Mouse (Mus musculus): Measurements from ENCODE around the gene Elmo1.

The Elmo1 gene

GRCm38 (mm10) chr13:20121385-20122043 is 31.1 kb downstream of the Elmo1 start:
- DNase-seq (ENCODE audit: low read depth, low spot score), result peak; percentile 24

- no peak for DNase-seq (ENCODE audit: low read depth, low spot score)
Observed at GRCm38 (mm10) chr13:20123975-20124374, 33.6 kb downstream of the Elmo1 start.

GRCm38 (mm10) chr13:20124965-20125364 is 34.6 kb downstream of the Elmo1 start:
- no peak for DNase-seq (ENCODE audit: low read depth, low spot score)

GRCm38 (mm10) chr13:20125845-20126244 is 35.4 kb downstream of the Elmo1 start:
- no peak for DNase-seq (ENCODE audit: low read depth, low spot score)

- no peak for DNase-seq (ENCODE audit: low read depth, low spot score)
Observed at GRCm38 (mm10) chr13:20127553-20127952, 37.2 kb downstream of the Elmo1 start.

- no peak for DNase-seq (ENCODE audit: low read depth, low spot score)
Observed at GRCm38 (mm10) chr13:20128097-20128496, 37.7 kb downstream of the Elmo1 start.

- DNase-seq (ENCODE audit: low read depth, low spot score), result no peak
Observed at GRCm38 (mm10) chr13:20130731-20131130, 40.3 kb downstream of the Elmo1 start.

- no peak for DNase-seq (ENCODE audit: low read depth, low spot score)
Observed at GRCm38 (mm10) chr13:20131322-20131997, 41.1 kb downstream of the Elmo1 start.

- DNase-seq (ENCODE audit: low read depth, low spot score), result no peak
Observed at GRCm38 (mm10) chr13:20131998-20132371, 41.6 kb downstream of the Elmo1 start.

GRCm38 (mm10) chr13:20133602-20134394 is 43.4 kb downstream of the Elmo1 start:
- no peak for DNase-seq (ENCODE audit: low read depth, low spot score)

GRCm38 (mm10) chr13:20134395-20135225 is 44.2 kb downstream of the Elmo1 start:
- peak; percentile 48 for DNase-seq (ENCODE audit: low read depth, low spot score)

- peak; percentile 27 for DNase-seq (ENCODE audit: low read depth, low spot score)
Observed at GRCm38 (mm10) chr13:20136753-20137152, 46.4 kb downstream of the Elmo1 start.

- DNase-seq (ENCODE audit: low read depth, low spot score), result no peak
Observed at GRCm38 (mm10) chr13:20138466-20138865, 48.1 kb downstream of the Elmo1 start.

GRCm38 (mm10) chr13:20139060-20139459 is 48.7 kb downstream of the Elmo1 start:
- DNase-seq (ENCODE audit: low read depth, low spot score), result no peak

- peak; percentile 56 for DNase-seq (ENCODE audit: low read depth, low spot score)
Observed at GRCm38 (mm10) chr13:20139825-20140665, 49.6 kb downstream of the Elmo1 start.

GRCm38 (mm10) chr13:20142637-20143036 is 52.2 kb downstream of the Elmo1 start:
- DNase-seq (ENCODE audit: low read depth, low spot score), result no peak

- no peak for DNase-seq (ENCODE audit: low read depth, low spot score)
Observed at GRCm38 (mm10) chr13:20146848-20147247, 56.5 kb downstream of the Elmo1 start.

- DNase-seq (ENCODE audit: low read depth, low spot score), result no peak
Observed at GRCm38 (mm10) chr13:20147736-20148135, 57.3 kb downstream of the Elmo1 start.

GRCm38 (mm10) chr13:20150130-20150835 is 59.9 kb downstream of the Elmo1 start:
- DNase-seq (ENCODE audit: low read depth, low spot score), result no peak
